Mouse (Mus musculus) lung, postnatal 0 days (tissue): ENCODE data around the gene Prkag3. TPM values are rescaled to one million over a fixed set of nuclear protein-coding genes. Genes with fewer than 3 reads are reported as not detected.
A peak's percentile ranks its signal among the peaks of the same experiment; 100 is the strongest.

Experiments used
- ATAC-seq: fragments of 200-750 bp; cut with Nextera tagmentation; 2 replicates; pipeline ENCODE4 v1.8.0; 2017; ENCODE audit warnings: moderate library complexity
- DNase-seq: peaks from one replicate; pipeline ENCODE4 v3.0.0-alpha.2; 2016; ENCODE audit warnings: low spot score
- H3K27ac ChIP-seq: fragments of 300-500 bp; sonication (generic); 2 replicates; pipeline ENCODE4 v1.5.1; 2014; ENCODE audit warnings: antibody characterized with exemption, mild to moderate bottlenecking, low read length, mixed read lengths
- H3K27me3 ChIP-seq: fragments of 300-500 bp; sonication (generic); replicated peaks from 2 replicates; pipeline ENCODE4 v1.6.1; 2014; ENCODE audit warnings: low read length, mixed read lengths; ENCODE audit not compliant: insufficient read depth
- H3K36me3 ChIP-seq: fragments of 300-500 bp; sonication (generic); 2 replicates; pipeline ENCODE4 v1.6.1; 2014; ENCODE audit warnings: low read length, mixed read lengths; ENCODE audit not compliant: insufficient read depth
- H3K4me1 ChIP-seq: fragments of 300-500 bp; sonication (generic); 2 replicates; pipeline ENCODE4 v1.6.1; 2014; ENCODE audit warnings: antibody characterized with exemption, low read depth, low read length, mixed read lengths; ENCODE audit not compliant: insufficient read depth
- H3K4me2 ChIP-seq: fragments of 300-500 bp; sonication (generic); replicated peaks from 2 replicates; pipeline ENCODE4 v1.6.1; 2014; ENCODE audit warnings: low read depth, mild to moderate bottlenecking, low read length, moderate library complexity, mixed read lengths
- H3K4me3 ChIP-seq: fragments of 300-500 bp; sonication (generic); 2 replicates; pipeline ENCODE4 v1.5.1; 2014; ENCODE audit warnings: low read depth, low read length
- H3K9ac ChIP-seq: fragments of 300-500 bp; sonication (generic); replicated peaks from 2 replicates; pipeline ENCODE4 v1.6.1; 2014; ENCODE audit warnings: low read depth, mild to moderate bottlenecking
- H3K9me3 ChIP-seq: fragments of 300-500 bp; sonication (generic); 2 replicates; pipeline ENCODE4 v1.6.1; 2016; ENCODE audit warnings: low read length, mixed read lengths
- CTCF ChIP-seq: IDR thresholded peaks from 2 replicates; pipeline ENCODE4 v1.5.1; 2016; ENCODE audit warnings: antibody characterized with exemption, mild to moderate bottlenecking
- EP300 ChIP-seq: IDR thresholded peaks from 2 replicates; pipeline ENCODE4 v1.6.1; 2016; ENCODE audit warnings: antibody characterized with exemption, mild to moderate bottlenecking, control low read depth
- WGBS: fragments of 180-500 bp; shearing (Covaris S2); extraction: QIAGEN DNeasy Blood & Tissue Kit; methylation state at CpG from one replicate; pipeline ENCODE4 v1.1.7; 2014; 5-methylcytosine and 5-hydroxymethylcytosine counted together
- polyA plus RNA-seq: library from polyadenylated mRNA; unstranded; fragments of >200 nt; fragmentation: Nextera tagmentation; extraction: Ambion mirVana; gene quantifications from 2 replicates; pipeline ENCODE4 v1.2.1, GENCODE M21; 2015

Prkag3 gene
- polyA plus RNA-seq, 1 experiment from 2014 or later: 2.6 TPM

DNA sequence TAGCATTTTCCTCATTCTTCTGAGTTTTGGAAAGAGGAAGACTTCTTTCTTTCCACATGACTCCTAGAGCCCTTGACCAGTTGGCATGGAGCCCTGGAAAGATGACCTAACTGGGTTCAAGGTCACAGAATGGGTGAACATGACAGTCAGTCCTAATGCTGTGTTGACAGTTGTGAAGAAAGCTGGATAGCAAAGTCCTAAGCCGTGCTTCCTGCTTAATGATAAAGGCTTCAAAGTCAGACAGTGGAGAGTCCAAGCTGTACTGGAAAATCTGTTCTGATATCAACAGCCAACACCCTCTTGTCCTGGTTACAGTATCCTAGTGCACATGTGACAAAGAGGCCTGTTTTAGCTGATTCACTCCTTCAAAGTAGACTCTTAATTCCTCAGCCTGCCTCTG is 50.2 kb downstream of the Prkag3 start:
- H3K27me3 ChIP-seq: no peaks in the 10 kb centered on the region
- H3K9ac ChIP-seq: no peak overlapping the region
- WGBS: 63% methylated on average over 1 of the region's 1 CpGs
- ATAC-seq (peak; percentile 31), DNase-seq (peak; percentile 32)
- no peak overlapping the region for H3K4me3 ChIP-seq
- H3K27ac ChIP-seq: no peak overlapping the region
- no peak overlapping the region for H3K4me2 ChIP-seq
- TF ChIP-seq CTCF (no peak), EP300 (no peak)
- no peaks in the 10 kb centered on the region for H3K9me3 ChIP-seq
- H3K4me1 ChIP-seq: no peaks in the 10 kb centered on the region
- peaks cover 13% of the 10 kb centered on the region; the same call in 1 of the 2 replicates for H3K36me3 ChIP-seq

DNA sequence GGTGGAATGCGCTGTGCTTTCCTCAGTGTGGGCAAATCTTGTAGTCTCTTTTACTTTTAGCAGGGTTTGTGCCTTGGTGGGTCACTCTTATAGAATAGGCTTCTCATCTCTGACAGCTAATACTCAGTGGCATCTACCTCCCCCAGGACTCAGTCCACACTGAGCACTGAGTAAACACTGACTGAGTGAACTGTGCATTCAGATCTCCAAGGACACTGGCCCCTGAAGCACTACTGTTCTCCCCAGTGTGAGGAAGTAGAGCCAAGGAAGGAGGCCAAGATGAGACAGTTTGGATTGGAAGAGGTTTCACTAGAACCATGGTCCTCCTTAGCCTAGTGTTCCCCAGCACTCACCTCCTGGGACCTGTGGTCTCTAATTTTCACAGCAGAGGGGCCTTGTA is 50.7 kb downstream of the Prkag3 start:
- DNase-seq (no peak), ATAC-seq (no peak)
- Histone ChIP-seq H3K4me1 (no peaks in the 10 kb centered on the region), H3K4me2 (no peak overlapping the region), H3K36me3 (peaks cover 13% of the 10 kb centered on the region; the same call in 1 of the 2 replicates), H3K4me3 (no peak overlapping the region), H3K27me3 (no peaks in the 10 kb centered on the region), H3K9ac (no peak overlapping the region), H3K9me3 (no peaks in the 10 kb centered on the region), H3K27ac (0 out of 2 replicates have a peak overlapping the region, but pooled peaks have one; percentile 9)
- 96% methylated on average over 1 of the region's 1 CpGs for WGBS
- TF ChIP-seq EP300: no peak
- TF ChIP-seq CTCF: no peak

DNA sequence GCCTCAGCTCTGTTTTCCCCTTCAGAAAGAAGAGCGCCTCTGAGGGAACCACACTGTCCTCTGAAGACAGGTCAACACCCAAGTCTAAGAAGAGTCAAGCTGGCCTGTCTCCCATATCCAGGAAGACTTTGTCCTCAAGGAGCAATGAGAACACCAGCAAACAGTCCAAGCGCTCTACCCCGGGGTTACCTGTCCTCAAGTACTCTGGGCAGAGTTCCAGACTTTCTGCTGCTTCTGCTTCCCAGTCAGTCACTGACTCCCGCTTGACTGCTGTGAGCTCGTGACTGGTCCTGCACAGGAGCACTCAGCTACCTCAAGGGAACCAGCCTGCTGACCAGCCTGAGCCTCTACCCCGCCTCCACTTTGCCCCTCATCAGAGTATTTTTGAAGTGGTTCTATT is 51.6 kb downstream of the Prkag3 start:
- WGBS: 65% methylated on average over 6 of the region's 6 CpGs
- Histone ChIP-seq H3K27ac (no peak overlapping the region), H3K4me1 (no peaks in the 10 kb centered on the region), H3K4me3 (no peak overlapping the region), H3K27me3 (no peaks in the 10 kb centered on the region), H3K4me2 (no peak overlapping the region), H3K36me3 (peaks cover 13% of the 10 kb centered on the region; the same call in 1 of the 2 replicates), H3K9ac (no peak overlapping the region), H3K9me3 (no peaks in the 10 kb centered on the region)
- DNase-seq (peak; percentile 72), ATAC-seq (peak; percentile 76)
- TF ChIP-seq EP300: no peak
- no peak for TF ChIP-seq CTCF

DNA sequence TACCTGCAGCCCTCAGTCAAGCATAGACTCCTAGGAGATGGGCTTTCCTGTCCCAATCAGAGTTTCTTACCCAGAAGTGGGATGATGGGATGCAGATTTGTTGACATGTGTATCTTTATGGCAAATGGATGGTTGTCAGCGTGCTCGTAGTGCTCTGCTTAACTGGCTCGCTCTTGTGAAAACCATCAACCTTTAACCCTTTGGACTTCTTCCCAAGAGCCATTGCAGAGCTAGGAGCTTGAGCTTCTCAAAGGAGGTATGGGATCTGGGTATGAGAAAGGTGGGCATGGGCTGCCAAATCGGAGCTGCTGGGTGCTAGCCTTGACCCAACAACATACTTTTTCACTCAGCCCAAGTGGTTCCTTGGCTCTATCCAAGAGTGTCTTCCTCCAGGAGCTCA is 53.2 kb downstream of the Prkag3 start:
- Histone ChIP-seq H3K36me3 (peaks cover 22% of the 10 kb centered on the region; the same call in 1 of the 2 replicates), H3K4me3 (no peak overlapping the region), H3K9me3 (no peaks in the 10 kb centered on the region), H3K9ac (no peak overlapping the region), H3K27me3 (no peaks in the 10 kb centered on the region), H3K4me2 (no peak overlapping the region), H3K4me1 (no peaks in the 10 kb centered on the region), H3K27ac (no peak overlapping the region)
- DNase-seq: no peak
- ATAC-seq: no peak
- 88% methylated on average over 4 of the region's 4 CpGs for WGBS
- no peak for TF ChIP-seq EP300
- TF ChIP-seq CTCF: no peak

DNA sequence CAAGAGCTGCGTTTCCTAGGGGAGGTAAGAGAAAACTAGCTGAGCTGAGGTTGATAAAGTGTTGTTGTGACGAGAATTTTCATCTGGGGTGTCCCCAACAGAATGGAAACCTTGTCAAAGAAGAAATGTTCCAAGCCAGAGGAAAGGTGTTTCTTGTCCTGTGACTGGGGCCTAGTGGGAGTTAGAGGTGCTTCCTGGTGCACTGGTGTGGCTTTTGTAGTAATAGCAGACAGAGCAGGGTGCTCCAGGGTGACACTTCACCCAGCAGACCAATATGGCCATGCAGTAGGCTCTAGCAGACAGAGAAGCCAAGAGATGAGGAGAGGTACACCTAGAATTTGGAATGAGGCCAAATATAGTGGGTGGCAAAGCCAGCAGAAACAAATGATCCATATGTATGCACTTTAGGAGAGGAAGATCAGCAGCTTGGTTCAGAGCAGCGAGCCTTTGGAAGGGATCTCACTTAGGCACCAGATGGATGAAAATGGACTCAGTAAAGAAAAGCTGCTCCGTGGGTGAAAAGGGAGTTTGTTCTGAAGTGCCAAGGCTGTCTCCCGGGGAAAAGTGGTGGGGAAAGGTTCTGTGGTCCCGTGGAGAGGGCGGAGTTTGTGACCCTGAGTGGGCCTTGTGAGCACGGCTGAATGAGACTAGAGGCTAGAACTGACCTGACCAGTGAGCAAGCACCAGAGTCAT is 55.0 kb downstream of the Prkag3 start:
- H3K27me3 ChIP-seq: no peaks in the 10 kb centered on the region
- DNase-seq (no peak), ATAC-seq (no peak)
- H3K4me2 ChIP-seq: no peak overlapping the region
- H3K4me3 ChIP-seq: no peak overlapping the region
- H3K27ac ChIP-seq: no peak overlapping the region
- 84% methylated on average over 8 of the region's 8 CpGs for WGBS
- no peaks in the 10 kb centered on the region for H3K4me1 ChIP-seq
- H3K36me3 ChIP-seq: peaks cover 32% of the 10 kb centered on the region; the same call in 1 of the 2 replicates
- no peak overlapping the region for H3K9ac ChIP-seq
- TF ChIP-seq EP300 (no peak), CTCF (no peak)
- H3K9me3 ChIP-seq: no peaks in the 10 kb centered on the region

Other genes starting within 250 kb of the Prkag3 start
- 20.0 and 20.9 TPM in 2 replicates for gene Cnot9, start 243.2 kb downstream of the Prkag3 start, polyA plus RNA-seq
- 0.27 and 0.90 TPM in 2 replicates for gene Plcd4, start 206.3 kb downstream of the Prkag3 start, polyA plus RNA-seq
- gene Usp37, start 204.9 kb downstream of the Prkag3 start, polyA plus RNA-seq: 9.1 and 9.8 TPM in 2 replicates
- gene Zfp142, start 161.0 kb downstream of the Prkag3 start, polyA plus RNA-seq: 2.7 and 3.1 TPM in 2 replicates
- gene Bcs1l, start 160.9 kb downstream of the Prkag3 start, polyA plus RNA-seq: 7.1 and 8.3 TPM in 2 replicates
- 26.6 and 26.9 TPM in 2 replicates for gene Rnf25, start 147.8 kb downstream of the Prkag3 start, polyA plus RNA-seq
- 12.5 and 16.3 TPM in 2 replicates for gene Stk36, start 147.8 kb downstream of the Prkag3 start, polyA plus RNA-seq
- 4.2 and 4.7 TPM in 2 replicates for gene Ttll4, start 87.5 kb downstream of the Prkag3 start, polyA plus RNA-seq
- 5.2 and 5.4 TPM in 2 replicates for gene Cyp27a1, start 35.6 kb downstream of the Prkag3 start, polyA plus RNA-seq
- 0.36 and 0.50 TPM in 2 replicates for gene Wnt6, start 22.7 kb upstream of the Prkag3 start, polyA plus RNA-seq
- not detected in 2 replicates for gene Wnt10a, start 42.3 kb upstream of the Prkag3 start, polyA plus RNA-seq
- not detected in 2 replicates for gene Cdk5r2, start 105.7 kb upstream of the Prkag3 start, polyA plus RNA-seq
- not detected in 2 replicates for gene Fev, start 136.2 kb upstream of the Prkag3 start, polyA plus RNA-seq
- not detected in 2 replicates for gene Cryba2, start 143.9 kb upstream of the Prkag3 start, polyA plus RNA-seq
- 2.0 and 2.3 TPM in 2 replicates for gene Cfap65, start 186.4 kb upstream of the Prkag3 start, polyA plus RNA-seq
- gene Ihh, start 202.5 kb upstream of the Prkag3 start, polyA plus RNA-seq: 0.10 and 0.16 TPM in 2 replicates